Mouse (Mus musculus) heart, adult 18-20 months (tissue): ENCODE results near the gene Ccnb1. TPM values are rescaled to one million over a fixed set of nuclear protein-coding genes. Genes with fewer than 3 reads are reported as not detected.
"Not testable (repeated sequence)": the region's sequence is repeated elsewhere in the genome, so short reads cannot be mapped to it uniquely, and the experiment has no call there.

Experiments
- DNase-seq, 2 experiments: peaks; one replicate each; pipeline ENCODE4 v3.0.0; 2021 to 2022; ENCODE audit warnings: mixed read lengths in 1 of 2
- long read RNA-seq, 2 experiments: library from polyadenylated mRNA; stranded (forward); transcript quantifications; one replicate each; pipeline ENCODE4 v2.0.0; 2021
- total RNA-seq, 2 experiments: library from RNA; stranded (reverse); gene quantifications; 2 replicates each; pipeline ENCODE4 v1.2.3; 2021

Ccnb1 gene
- total RNA-seq, result 1 to 10 TPM in 1 of 2 experiments, under 1 TPM in 1; 0.57 to 1.1 TPM
- long read RNA-seq, experiment 1, result 0 reads
- long read RNA-seq, experiment 2, result 0 reads

GRCm38 (mm10) chr13:100786414-100786867, at the start of gene Ccnb1:
Gene Ccnb1 (minus strand): TSS chr13:100786570.
- peak; percentile 91 to 94 for DNase-seq

- no peak for DNase-seq
These were observed 48.4 kb upstream of the Ccnb1 start for GRCm38 (mm10) chr13:100834777-100835176.

- DNase-seq, result no peak
These were observed 47.3 kb upstream of the Ccnb1 start for GRCm38 (mm10) chr13:100833640-100834002.

- DNase-seq, result peak; percentile 99
These were observed 46.6 kb upstream of the Ccnb1 start, which contains the start of gene Slc30a5 for GRCm38 (mm10) chr13:100832741-100833639. Gene Slc30a5 (minus strand): TSS chr13:100833427.

- no peak for DNase-seq
These were observed 45.8 kb upstream of the Ccnb1 start for GRCm38 (mm10) chr13:100832188-100832587.

GRCm38 (mm10) chr13:100831123-100831522, 44.8 kb upstream of the Ccnb1 start:
- DNase-seq, result no peak

- DNase-seq, result no peak
These were observed 39.4 kb upstream of the Ccnb1 start for GRCm38 (mm10) chr13:100825627-100826410.

GRCm38 (mm10) chr13:100824916-100825315, 38.5 kb upstream of the Ccnb1 start:
- DNase-seq, result no peak

GRCm38 (mm10) chr13:100824306-100824705, 37.9 kb upstream of the Ccnb1 start:
- DNase-seq, result no peak

GRCm38 (mm10) chr13:100823863-100824262, 37.5 kb upstream of the Ccnb1 start:
- no peak for DNase-seq

- no peak for DNase-seq
These were observed 28.1 kb upstream of the Ccnb1 start for GRCm38 (mm10) chr13:100814451-100814850.

GRCm38 (mm10) chr13:100805776-100806175, 19.4 kb upstream of the Ccnb1 start:
- DNase-seq, result no peak

GRCm38 (mm10) chr13:100797171-100797570, 10.8 kb upstream of the Ccnb1 start:
- DNase-seq, result no peak

GRCm38 (mm10) chr13:100789083-100789482, 2.7 kb upstream of the Ccnb1 start:
- no peak for DNase-seq

- DNase-seq, result not testable (repeated sequence)
These were observed 1.7 kb upstream of the Ccnb1 start for GRCm38 (mm10) chr13:100788057-100788456.

GRCm38 (mm10) chr13:100787316-100788010, 1.1 kb upstream of the Ccnb1 start:
- DNase-seq, result no peak

GRCm38 (mm10) chr13:100785806-100786413, 460 bp downstream of the Ccnb1 start:
- DNase-seq, result no peak

GRCm38 (mm10) chr13:100777491-100777890, 8.9 kb downstream of the Ccnb1 start:
- DNase-seq, result no peak

- no peak for DNase-seq
These were observed 9.7 kb downstream of the Ccnb1 start for GRCm38 (mm10) chr13:100776710-100777109.

- DNase-seq, result no peak
These were observed 10.3 kb downstream of the Ccnb1 start for GRCm38 (mm10) chr13:100776056-100776419.

GRCm38 (mm10) chr13:100775252-100776055, 10.9 kb downstream of the Ccnb1 start, which contains the start of gene Cenph:
Gene Cenph (minus strand): TSS chr13:100775899.
- DNase-seq, result peak; percentile 89 to 90
